Mouse (Mus musculus) layer of hippocampus, adult 9-10 months (tissue): ENCODE data around the gene Rnf34.

Source experiments
- DNase-seq: peaks from one replicate; pipeline ENCODE4 v3.0.0; 2022; ENCODE audit warnings: low spot score

Gene Rnf34

GRCm38 (mm10) chr5:122873573-122873972 is 23.7 kb downstream of the Rnf34 start:
- DNase-seq: no peak

- DNase-seq: no peak
Observed at GRCm38 (mm10) chr5:122874359-122874758, 24.5 kb downstream of the Rnf34 start.

GRCm38 (mm10) chr5:122876671-122877070 is 26.8 kb downstream of the Rnf34 start:
- DNase-seq: no peak

- DNase-seq: no peak
Observed at GRCm38 (mm10) chr5:122880241-122880980, 30.6 kb downstream of the Rnf34 start.

- peak; percentile 44 for DNase-seq
Observed at GRCm38 (mm10) chr5:122881313-122881712, 31.5 kb downstream of the Rnf34 start.

GRCm38 (mm10) chr5:122882256-122883050 is 32.6 kb downstream of the Rnf34 start:
- no peak for DNase-seq

- no peak for DNase-seq
Observed at GRCm38 (mm10) chr5:122883237-122883636, 33.4 kb downstream of the Rnf34 start.

- no peak for DNase-seq
Observed at GRCm38 (mm10) chr5:122883652-122884235, 33.9 kb downstream of the Rnf34 start.

GRCm38 (mm10) chr5:122884594-122885348 is 34.9 kb downstream of the Rnf34 start:
- DNase-seq: no peak

- DNase-seq: no peak
Observed at GRCm38 (mm10) chr5:122887033-122887432, 37.2 kb downstream of the Rnf34 start.

GRCm38 (mm10) chr5:122887926-122888611 is 38.2 kb downstream of the Rnf34 start:
- DNase-seq: no peak

- DNase-seq: no peak
Observed at GRCm38 (mm10) chr5:122888612-122889214, 38.9 kb downstream of the Rnf34 start.

GRCm38 (mm10) chr5:122890396-122890795 is 40.5 kb downstream of the Rnf34 start:
- DNase-seq: no peak

- no peak for DNase-seq
Observed at GRCm38 (mm10) chr5:122893270-122893669, 43.4 kb downstream of the Rnf34 start.

GRCm38 (mm10) chr5:122894007-122894637 is 44.3 kb downstream of the Rnf34 start:
- DNase-seq: peak; percentile 51

- no peak for DNase-seq
Observed at GRCm38 (mm10) chr5:122894821-122895220, 45.0 kb downstream of the Rnf34 start.

- DNase-seq: no peak
Observed at GRCm38 (mm10) chr5:122898153-122898552, 48.3 kb downstream of the Rnf34 start.

GRCm38 (mm10) chr5:122898963-122899776 is 49.3 kb downstream of the Rnf34 start:
- DNase-seq: no peak

- DNase-seq: peak; percentile 31
Observed at GRCm38 (mm10) chr5:122899777-122900557, 50.1 kb downstream of the Rnf34 start.
